Mouse (Mus musculus): ENCODE results near the gene Cplx3. TPM values are rescaled to one million over a fixed set of nuclear protein-coding genes. Genes with fewer than 3 reads are reported as not detected.

The Cplx3 gene
- total RNA-seq, 2 experiments from 2014 or later: not detected

GRCm38 (mm10) chr9:57557215-57557614, 48.9 kb downstream of the Cplx3 start:
- no peak for DNase-seq

GRCm38 (mm10) chr9:57554753-57555152, 51.3 kb downstream of the Cplx3 start:
- DNase-seq: no peak

- no peak for DNase-seq
Measured at GRCm38 (mm10) chr9:57553119-57553518, 53.0 kb downstream of the Cplx3 start.

- DNase-seq: peak; percentile 78
Measured at GRCm38 (mm10) chr9:57552139-57552887, 53.8 kb downstream of the Cplx3 start, which contains the start of gene Mpi. Mpi (minus strand) TSS chr9:57552763.

- DNase-seq: peak; percentile 77
Measured at GRCm38 (mm10) chr9:57550126-57550862, 55.8 kb downstream of the Cplx3 start.

Other genes starting within 250 kb of the Cplx3 start
- gene Ppcdc, start 166.2 kb downstream of the Cplx3 start, total RNA-seq (2021): 1 to 10 TPM; 8.3 TPM
- 10 to 100 TPM; 11.6 to 11.7 TPM for gene Scamp5, start 138.2 kb downstream of the Cplx3 start, total RNA-seq (2021)
- 1 to 10 TPM; 7.8 to 9.4 TPM for gene Rpp25, start 102.3 kb downstream of the Cplx3 start, total RNA-seq (2021)
- 1,000 to 10,000 TPM; 1,831 to 1,865 TPM for gene Cox5a, start 85.0 kb downstream of the Cplx3 start, total RNA-seq (2021)
- 1 to 10 TPM; 7.9 to 8.8 TPM for gene Fam219b, start 68.8 kb downstream of the Cplx3 start, total RNA-seq (2021)
- 100 to 1,000 TPM; 122 to 125 TPM for gene Mpi, start 53.5 kb downstream of the Cplx3 start, total RNA-seq (2021)
- gene Scamp2, start 45.3 kb downstream of the Cplx3 start, total RNA-seq (2021): 10 to 100 TPM; 34.5 to 37.0 TPM
- 10 to 100 TPM; 11.9 to 12.3 TPM for gene Ulk3, start 16.8 kb downstream of the Cplx3 start, total RNA-seq (2021)
- not detected for gene Lman1l, start 14.5 kb upstream of the Cplx3 start, total RNA-seq (2021)
- 10 to 100 TPM; 42.1 to 47.0 TPM for gene Csk, start 47.4 kb upstream of the Cplx3 start, total RNA-seq (2021)
- gene Cyp1a2, start 77.4 kb upstream of the Cplx3 start, total RNA-seq (2021): not detected
- gene Cyp1a1, start 81.6 kb upstream of the Cplx3 start, total RNA-seq (2021): not detected
- 10 to 100 TPM in 1 of 2 experiments, 1 to 10 TPM in 1; 8.9 to 10.0 TPM for gene Edc3, start 102.3 kb upstream of the Cplx3 start, total RNA-seq (2021)
- gene Clk3, start 159.6 kb upstream of the Cplx3 start, total RNA-seq (2021): 10 to 100 TPM; 43.5 to 49.1 TPM
- gene Arid3b, start 230.5 kb upstream of the Cplx3 start, total RNA-seq (2021): 1 to 10 TPM; 8.5 to 9.5 TPM